Mouse (Mus musculus) WW6 (cell line): ENCODE measurements around the gene Plcl1.
A peak's percentile ranks its signal among the peaks of the same experiment; 100 is the strongest.

Source experiments
- DNase-seq: peaks from one replicate; pipeline ENCODE4 v3.0.0-alpha.2; 2013; ENCODE audit warnings: low read depth, low spot score

Gene Plcl1

GRCm38 (mm10) chr1:55702106-55702505 lies 296.4 kb downstream of the Plcl1 start:
- no peak for DNase-seq

- no peak for DNase-seq
Observed at GRCm38 (mm10) chr1:55704707-55705106, 299.0 kb downstream of the Plcl1 start.

GRCm38 (mm10) chr1:55705173-55705572 lies 299.5 kb downstream of the Plcl1 start:
- no peak for DNase-seq

DNA sequence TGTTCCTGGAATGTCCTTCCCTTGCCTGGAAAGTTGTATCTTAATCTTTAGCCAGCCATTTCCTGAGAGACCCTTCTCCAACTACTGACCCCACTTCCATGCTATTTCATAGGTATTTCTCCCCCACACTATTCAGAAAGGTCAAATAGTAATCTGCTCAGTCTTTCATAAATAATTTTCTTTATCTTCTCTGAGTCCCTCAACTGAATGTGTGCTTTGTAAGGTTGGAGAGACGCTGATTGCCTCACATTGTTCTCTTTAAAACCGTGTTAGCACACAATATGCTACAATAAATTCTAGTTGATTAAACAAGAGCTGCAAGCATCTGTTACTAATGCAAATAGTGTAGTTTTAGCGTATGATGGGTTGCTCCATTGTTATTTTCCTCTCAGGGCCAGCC lies 300.0 kb downstream of the Plcl1 start:
- no peak for DNase-seq

DNA sequence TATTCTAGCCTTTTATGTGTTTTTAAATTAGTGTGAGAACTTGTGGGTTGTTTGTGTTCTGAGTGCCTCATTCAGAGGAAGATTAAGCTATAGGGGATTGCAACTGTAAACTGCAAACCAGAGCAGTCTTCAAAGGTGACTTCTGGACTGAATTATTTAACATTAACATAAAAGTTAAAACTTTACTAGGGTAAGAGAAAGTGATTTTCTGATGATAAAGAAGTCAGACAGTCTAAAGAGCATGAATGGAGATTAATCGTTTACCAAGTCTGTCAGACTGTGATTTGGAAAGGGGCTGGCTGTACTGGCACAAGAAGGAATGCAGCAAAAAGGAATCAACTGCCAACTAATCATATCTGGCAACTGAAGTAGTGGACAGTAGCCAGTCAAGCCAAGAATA lies 301.2 kb downstream of the Plcl1 start:
- no peak for DNase-seq

DNA sequence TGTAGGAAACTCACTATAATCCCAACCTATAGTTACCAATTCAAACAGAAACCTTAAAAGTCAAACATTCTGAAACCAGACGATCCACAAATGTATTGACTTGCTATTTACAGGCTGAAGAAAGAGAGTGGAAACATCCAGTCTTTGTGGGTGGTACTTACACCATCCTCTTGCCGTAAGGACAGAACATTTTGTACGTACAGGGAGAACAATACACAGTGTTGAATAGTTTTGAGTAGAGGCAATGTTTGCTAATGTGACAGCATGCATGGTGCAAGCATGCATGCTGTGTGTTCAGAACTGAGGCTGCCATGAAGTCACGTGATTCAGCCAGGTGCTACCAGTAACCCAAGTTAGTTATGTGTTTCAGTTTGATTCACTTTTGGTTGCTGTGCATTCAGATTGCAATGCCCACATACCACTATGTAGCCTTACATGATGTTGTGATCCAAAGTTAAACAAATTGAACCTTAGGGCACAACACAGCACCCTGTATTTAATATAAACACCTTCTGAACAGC lies 311.6 kb downstream of the Plcl1 start:
- no peak for DNase-seq

DNA sequence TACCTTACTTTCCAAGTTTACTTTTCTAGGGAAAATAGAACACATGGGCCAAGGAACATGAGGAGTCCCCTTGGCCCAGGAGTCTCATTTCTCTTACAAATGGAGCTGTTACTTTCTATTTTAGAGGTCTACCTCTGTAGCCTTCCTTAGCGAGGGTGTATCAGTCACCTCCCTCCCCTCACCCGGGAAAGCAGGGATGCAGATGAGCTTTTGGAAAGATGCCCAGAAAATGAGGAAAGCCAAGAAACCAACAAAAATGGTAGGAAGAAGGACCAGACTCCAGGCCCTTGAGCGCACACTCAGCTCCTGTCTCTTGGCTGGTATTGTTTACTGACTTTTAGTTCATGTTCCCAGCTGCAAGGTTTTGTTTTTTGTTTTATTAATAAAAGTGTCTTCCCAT lies 319.7 kb downstream of the Plcl1 start:
- DNase-seq, result no peak

DNA sequence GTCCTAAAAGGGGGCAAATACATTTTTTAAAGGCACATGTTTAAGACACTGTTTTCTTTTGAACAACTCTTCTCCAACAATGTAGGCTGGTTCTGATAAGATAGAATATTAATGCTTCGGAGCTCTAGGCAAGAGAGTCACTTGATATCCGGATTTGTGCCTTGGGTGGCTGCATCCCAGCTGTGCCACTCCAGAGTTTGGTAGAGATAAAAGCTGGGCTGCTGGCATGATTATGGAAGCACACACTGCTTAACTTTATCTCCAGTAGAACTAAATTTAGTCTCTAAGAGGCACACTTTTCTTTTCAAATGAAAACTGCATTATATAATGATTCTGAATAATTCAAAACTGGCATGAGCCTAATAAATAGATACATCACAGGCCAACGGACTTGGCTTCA lies 323.6 kb downstream of the Plcl1 start:
- no peak for DNase-seq

DNA sequence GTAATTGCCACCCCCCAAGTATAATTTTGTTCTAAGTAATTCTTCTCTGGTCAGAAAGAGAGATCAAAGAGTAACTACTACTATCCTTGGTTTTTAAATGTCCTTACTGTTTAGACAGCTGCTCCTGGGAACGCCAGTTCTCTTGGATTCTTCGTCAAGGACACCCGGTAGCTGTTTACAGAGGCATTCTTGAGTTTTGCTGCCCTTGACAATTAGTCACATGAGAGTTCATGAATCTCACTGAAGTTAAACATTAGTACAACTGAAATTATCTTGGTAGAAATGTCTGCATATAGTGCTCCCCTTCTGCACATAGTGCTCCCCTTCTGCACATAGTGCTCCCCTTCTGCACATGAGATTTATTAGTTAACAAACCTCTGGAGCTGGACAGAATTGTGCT lies 327.2 kb downstream of the Plcl1 start:
- no peak for DNase-seq

GRCm38 (mm10) chr1:55736054-55736740 lies 330.5 kb downstream of the Plcl1 start:
- DNase-seq, result peak; percentile 18

GRCm38 (mm10) chr1:55736762-55737288 lies 331.1 kb downstream of the Plcl1 start:
- DNase-seq, result no peak

- no peak for DNase-seq
Observed at GRCm38 (mm10) chr1:55738746-55739365, 333.1 kb downstream of the Plcl1 start.

DNA sequence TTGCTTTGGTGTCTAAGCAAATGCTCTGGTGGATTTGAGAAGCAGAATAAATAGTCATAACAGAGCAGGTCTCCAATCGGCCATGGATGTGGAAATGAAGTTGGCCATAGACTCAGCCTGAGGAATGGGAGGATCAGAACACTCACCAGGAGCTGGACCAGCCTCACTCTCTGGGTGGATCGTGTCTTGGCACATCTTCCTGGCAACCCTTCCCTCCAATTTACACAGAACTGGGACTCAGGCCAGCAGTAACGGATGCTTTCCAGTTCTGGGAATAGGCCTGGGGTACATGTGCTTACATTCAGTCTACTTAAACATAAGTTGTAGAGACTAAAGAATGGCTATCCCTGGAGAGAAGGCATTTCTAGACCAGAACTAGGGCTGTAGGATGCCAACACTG lies 336.2 kb downstream of the Plcl1 start:
- DNase-seq, result no peak

GRCm38 (mm10) chr1:55748516-55748915 lies 342.8 kb downstream of the Plcl1 start:
- DNase-seq, result no peak

- no peak for DNase-seq
Observed at GRCm38 (mm10) chr1:55749770-55750169, 344.0 kb downstream of the Plcl1 start.

GRCm38 (mm10) chr1:55755742-55756141 lies 350.0 kb downstream of the Plcl1 start:
- no peak for DNase-seq

DNA sequence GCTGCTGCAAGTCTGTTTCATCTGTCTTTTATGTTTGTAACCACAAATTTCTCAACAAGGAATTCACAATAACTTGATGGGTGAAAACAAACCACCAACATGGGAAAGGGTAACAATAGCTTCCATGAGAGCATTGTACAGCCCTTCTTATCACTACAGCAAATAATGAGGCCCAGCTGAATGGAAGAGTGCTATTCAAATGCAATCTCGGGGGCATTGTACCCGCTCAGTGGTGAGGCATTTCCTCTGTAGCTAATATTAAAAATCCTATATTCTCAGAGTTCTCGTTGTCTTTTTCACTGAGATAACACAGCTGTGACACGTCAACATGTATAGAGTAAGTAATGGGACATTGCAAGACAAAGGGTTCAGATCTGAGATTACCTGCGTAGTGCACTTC lies 356.6 kb downstream of the Plcl1 start:
- DNase-seq, result no peak

- DNase-seq, result no peak
Observed at GRCm38 (mm10) chr1:55763171-55763570, 357.4 kb downstream of the Plcl1 start.

DNA sequence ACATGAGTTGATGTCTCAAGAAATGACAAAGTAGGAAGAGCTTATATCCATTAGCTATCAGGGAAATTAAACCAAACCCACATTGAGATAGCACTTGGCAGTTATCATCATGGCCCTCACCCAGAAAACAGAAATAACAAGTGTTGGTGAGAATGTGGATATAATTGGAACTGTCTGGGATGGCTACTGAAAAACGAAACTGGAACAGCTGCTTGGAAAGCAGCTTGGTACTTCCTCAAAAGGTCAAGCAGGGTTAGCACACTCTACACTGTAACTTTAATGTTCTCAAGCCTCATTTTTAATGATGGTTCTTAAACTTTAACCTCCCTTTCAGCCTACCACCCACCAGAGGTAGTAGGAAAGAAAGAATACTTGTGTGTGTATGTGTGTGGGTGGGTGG lies 361.0 kb downstream of the Plcl1 start:
- DNase-seq, result no peak

- no peak for DNase-seq
Observed at GRCm38 (mm10) chr1:55770072-55770785, 364.5 kb downstream of the Plcl1 start.

- no peak for DNase-seq
Observed at GRCm38 (mm10) chr1:55792817-55793216, 387.1 kb downstream of the Plcl1 start.
